Mouse (Mus musculus): ENCODE measurements at regions not wholly inside any gene's neighbourhood (a gene's known extent, or its start where the extent isn't known, plus 50 kb on each side); places are given as distances from the start of the nearest gene placed in this dataset.
A peak's percentile ranks its signal among the peaks of the same experiment; 100 is the strongest.

DNA sequence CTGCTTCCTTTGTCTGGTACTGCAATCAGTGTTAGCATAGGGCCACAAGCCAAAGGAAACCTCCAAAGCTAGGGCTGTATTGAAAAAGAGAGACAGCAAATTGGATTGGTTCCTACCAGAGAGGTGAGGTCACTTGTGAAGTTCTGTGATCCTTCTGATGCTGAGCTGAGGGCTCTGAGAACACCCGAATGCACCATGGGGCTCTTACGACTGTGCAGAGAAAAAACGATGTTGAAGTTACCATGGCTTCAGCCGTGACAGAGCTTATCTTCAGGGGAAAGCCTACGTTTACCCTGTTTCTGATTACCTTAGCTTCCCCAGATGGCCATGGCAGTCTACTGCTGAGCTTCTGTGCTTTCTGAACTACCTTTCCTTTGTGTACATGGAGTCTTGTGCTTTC, 53.9 kb upstream of the Fmo9 start:
- DNase-seq (ENCODE audit: low spot score): no peak

DNA sequence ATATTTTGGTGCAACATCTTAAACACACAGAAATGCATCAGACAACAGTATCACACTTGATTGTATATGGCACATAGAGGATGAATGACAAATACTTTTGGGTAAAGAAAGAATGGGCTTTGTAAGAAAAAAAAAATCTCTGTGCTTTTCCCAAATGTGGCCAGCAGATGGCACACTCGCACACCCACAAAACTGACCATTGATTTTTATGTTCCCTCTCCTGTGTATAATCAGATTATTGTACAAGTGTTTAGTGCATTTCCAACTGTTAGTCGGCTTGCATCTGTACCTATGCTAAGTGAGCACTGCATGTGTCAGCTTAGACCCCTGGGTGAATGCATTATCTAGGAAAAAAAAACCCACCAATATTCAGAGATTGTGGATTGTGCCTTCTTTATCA, 56.4 kb upstream of the Fmo9 start:
- no peak for DNase-seq (ENCODE audit: low spot score)

DNA sequence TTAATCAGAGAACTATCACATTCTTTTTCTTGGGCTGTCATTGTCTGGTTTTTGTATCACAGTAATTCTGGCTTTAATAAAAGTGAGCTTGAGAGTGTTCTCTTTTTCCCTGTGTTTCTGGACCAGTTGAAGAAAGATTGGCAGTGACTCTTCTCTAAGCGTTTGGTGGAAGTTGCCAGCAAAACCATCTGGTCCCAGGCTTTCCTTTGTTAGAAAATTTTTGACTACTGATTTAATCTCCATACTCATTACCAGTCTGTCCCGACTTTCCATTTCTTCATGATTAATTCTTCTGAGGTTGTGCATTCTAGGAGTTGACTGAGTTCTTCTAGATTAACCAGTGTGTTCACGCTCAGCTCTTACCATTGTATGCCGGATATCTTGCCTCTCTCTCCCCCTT, 68.6 kb upstream of the Fmo9 start:
- no peak for DNase-seq (ENCODE audit: low spot score)

DNA sequence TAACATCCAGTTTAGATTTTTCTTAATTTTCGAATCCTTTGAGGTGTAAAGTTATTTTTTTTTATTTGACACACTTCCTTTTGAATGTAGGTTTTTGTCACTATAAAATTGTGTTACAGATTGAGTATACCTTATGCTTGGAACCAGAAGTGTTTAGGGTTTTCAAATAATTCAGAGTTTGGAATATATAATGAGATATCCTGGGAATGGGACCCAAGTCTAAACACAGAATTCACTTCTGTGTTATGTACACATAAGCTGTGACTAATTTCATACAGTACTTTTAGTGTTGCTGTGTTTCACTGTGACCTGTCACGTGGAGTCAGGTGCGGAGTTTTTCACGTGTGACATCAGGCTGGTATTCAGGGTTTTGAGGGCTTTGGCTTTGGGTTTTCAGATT, 69.1 kb upstream of the Fmo9 start:
- DNase-seq (ENCODE audit: low spot score): no peak

GRCm38 (mm10) chr1:166751436-166751835, 69.8 kb upstream of the Fmo9 start:
- DNase-seq (ENCODE audit: low spot score): no peak

DNA sequence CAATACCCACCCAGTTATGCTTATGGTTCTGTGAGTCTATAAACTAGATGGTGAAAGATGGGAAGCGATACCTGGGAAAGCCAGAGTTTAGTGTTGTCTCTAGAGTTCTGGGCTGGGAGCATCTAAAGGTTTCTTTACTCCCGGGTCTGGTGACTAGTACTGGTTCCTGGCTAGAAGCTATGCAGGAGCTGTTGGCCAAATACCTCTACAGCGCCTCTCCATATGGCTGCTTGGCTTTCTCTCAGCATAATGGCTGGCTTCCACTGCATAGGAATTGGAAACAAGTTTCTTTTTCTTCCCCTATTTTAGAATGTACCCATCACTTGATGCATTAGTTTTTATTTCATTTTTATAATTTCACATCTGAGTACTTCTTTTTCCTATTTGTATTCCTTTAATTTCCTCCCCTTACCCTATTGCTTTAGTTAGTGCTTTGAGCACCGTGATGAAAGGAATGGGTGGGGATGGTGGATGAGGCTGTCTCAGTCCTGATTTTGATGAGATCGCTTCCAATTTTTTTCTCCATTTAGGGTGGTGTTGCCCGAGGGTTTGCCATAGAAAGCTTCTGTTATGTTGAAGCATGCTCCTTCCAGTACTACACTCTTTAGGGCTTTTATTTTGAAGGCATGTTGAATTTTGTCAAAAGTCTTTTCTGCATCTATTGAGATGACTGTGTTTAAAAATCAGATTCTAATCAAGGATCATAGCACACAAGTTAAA, 71.5 kb upstream of the Fmo9 start:
- no peak for DNase-seq (ENCODE audit: low spot score)

GRCm38 (mm10) chr1:166758987-166759386, 77.3 kb upstream of the Fmo9 start:
- no peak for DNase-seq (ENCODE audit: low spot score)

GRCm38 (mm10) chr1:166773114-166773513, 91.5 kb upstream of the Fmo9 start:
- DNase-seq (ENCODE audit: low spot score): no peak

- no peak for DNase-seq (ENCODE audit: low spot score)
Measured at GRCm38 (mm10) chr1:166782106-166782505, 100.5 kb upstream of the Fmo9 start.

DNA sequence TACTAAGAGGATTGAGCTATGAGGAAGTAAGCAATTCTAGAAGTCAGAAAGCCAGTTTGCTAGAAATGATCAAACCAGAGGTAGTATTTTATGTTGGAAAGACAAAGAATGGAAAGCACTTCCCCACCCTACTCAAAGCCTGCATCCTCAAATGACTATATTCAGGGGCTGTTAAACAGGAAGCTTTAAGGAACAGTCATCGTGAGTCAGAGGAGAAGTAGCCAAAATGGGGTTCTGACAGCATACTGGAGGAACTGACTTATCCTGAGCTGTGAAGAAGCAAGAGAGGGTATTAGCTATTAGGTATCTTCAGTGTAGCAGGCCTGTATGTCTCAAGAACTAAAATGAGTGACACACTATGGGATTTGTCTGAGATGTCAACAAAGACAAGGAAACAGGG, 106.3 kb upstream of the Fmo9 start:
- no peak for DNase-seq (ENCODE audit: low spot score)

DNA sequence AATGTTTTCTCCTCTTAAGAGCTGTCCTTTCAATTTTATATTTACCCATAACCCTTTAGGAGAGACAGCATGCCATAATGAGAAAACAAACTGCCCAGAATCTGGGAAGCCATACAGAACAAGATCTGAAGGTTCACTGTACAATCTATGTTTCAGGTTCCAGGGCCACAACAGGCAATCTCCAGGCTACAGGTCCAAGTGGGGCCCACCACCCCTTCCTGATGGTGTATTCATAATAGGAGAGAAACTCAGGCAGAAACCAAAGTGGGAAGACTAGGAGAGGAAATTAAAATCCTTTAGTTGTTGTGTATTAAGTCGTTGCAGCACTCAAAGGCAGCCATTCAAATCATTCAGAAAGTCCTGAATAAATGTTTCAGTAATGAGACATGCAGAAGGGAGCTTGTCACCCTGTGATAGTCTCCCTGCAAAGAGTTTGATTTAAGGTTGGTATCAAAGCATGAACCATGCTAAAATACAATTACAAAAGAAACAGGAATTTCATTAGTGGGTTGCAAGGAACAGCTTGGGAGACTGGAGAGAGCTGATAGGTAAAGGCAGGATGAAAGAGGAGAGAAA, 107.3 kb upstream of the Fmo9 start:
- DNase-seq (ENCODE audit: low spot score): no peak

GRCm38 (mm10) chr1:166793052-166793716, 111.5 kb upstream of the Fmo9 start:
- DNase-seq (ENCODE audit: low spot score): no peak

- DNase-seq (ENCODE audit: low spot score): peak; percentile 35
Measured at GRCm38 (mm10) chr1:166793717-166794081, 112.1 kb upstream of the Fmo9 start.

- no peak for DNase-seq (ENCODE audit: low spot score)
Measured at GRCm38 (mm10) chr1:166794622-166795244, 113.1 kb upstream of the Fmo9 start.

DNA sequence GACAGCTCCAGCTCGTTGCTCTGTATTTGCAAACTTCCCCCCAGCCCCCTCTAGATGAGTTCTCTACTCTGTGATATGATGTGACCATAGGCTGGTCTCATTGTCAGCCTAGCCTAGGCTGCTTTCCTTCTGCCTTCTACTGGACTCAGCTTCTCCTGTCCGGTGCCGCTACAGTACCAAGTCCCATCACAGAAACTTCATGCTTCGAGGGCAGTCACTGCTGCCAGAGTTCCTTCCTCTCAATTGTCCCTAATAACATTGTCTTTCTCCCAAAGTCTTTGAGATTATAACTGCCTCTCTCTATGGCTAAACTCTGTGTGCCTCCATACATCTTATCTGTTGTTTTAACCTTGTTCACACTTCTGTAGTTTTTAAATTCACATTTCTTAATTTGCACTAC, 114.0 kb upstream of the Fmo9 start:
- DNase-seq (ENCODE audit: low spot score): no peak

GRCm38 (mm10) chr1:166796362-166796925, 114.8 kb upstream of the Fmo9 start:
- no peak for DNase-seq (ENCODE audit: low spot score)

- no peak for DNase-seq (ENCODE audit: low spot score)
Measured at GRCm38 (mm10) chr1:166796931-166797330, 115.3 kb upstream of the Fmo9 start.

DNA sequence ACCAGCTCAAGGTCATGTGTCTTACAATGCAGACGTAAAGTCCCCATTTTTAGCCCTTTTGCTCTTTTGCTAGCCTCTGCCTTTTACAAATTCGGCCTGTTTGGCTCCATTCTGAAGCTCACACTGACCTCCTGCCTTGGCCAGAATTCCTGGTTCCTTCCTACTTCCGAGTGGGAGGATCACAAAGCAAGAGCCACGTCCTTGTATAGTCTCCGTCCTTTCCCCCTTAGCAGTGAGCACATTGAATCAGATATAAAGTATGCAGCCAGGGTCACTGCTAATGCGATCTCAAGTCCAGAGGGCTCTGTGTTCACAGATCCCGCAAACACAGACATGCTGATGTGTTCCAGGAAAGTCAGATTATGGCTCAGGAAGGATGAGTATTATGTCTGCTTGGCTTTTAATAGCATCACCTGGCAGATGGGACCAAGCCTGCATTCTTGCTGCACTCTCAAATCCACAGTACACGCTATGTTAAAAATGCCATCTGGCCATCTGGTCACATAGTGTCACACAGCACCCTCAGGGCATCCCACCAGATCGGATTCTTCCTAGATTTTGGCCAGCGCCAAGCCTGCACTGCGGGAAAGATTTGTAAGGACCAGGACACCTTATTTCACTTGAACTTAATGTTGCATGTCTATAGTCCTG, 119.4 kb upstream of the Fmo9 start:
- no peak for DNase-seq (ENCODE audit: low spot score)

- no peak for DNase-seq (ENCODE audit: low spot score)
Measured at GRCm38 (mm10) chr1:166801929-166802328, 120.3 kb upstream of the Fmo9 start.

DNA sequence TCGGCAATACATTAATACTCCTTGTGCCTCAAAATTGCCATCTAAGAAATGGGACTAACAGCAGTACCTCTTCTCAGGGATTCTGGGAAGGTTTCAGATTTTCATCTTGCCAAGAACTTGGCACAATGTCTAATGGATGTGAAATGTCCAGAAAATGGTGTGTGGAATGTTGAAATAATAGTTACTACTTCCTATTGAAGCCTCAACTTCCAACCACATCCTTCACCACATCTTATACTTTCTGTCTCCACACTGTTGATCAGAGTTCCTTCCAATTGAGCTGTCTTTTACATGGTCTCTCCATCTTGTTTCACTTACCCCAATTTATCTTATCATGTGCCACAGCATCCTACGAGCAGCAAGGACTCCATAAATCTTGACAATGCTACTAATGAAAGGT, 122.3 kb upstream of the Fmo9 start:
- no peak for DNase-seq (ENCODE audit: low spot score)

GRCm38 (mm10) chr1:166804333-166804732, 122.7 kb upstream of the Fmo9 start:
- DNase-seq (ENCODE audit: low spot score): no peak
